Mouse (Mus musculus): ENCODE results near the gene Capn7.

- TF ChIP-seq CTCF (IDR thresholded peaks at IDR 0.05; ENCODE audit: borderline replicate concordance, insufficient read depth, low read depth, low read length) (no peak), POLR2A (IDR thresholded peaks at IDR 0.05; ENCODE audit: borderline replicate concordance, insufficient read depth, low read length) (no peak)
These were observed 968 bp downstream of the Capn7 start for GRCm38 (mm10) chr14:31337406-31337805.
